Mouse (Mus musculus) bone marrow, adult 2 months (tissue): Measurements from ENCODE around the gene Acbd5. TPM values are rescaled to one million over a fixed set of nuclear protein-coding genes. Genes with fewer than 3 reads are reported as not detected.

Experiments used
- H3K27ac ChIP-seq: fragments of 200-500 bp; 2 replicates; pipeline ENCODE4 v1.5.1; 2012; ENCODE audit warnings: low read depth, mild to moderate bottlenecking, control low read depth, inconsistent platforms, low read length; ENCODE audit not compliant: control insufficient read depth, poor library complexity, insufficient read depth
- H3K4me1 ChIP-seq: fragments of 200-500 bp; 2 replicates; pipeline ENCODE4 v1.6.1; 2011; ENCODE audit warnings: low read length; ENCODE audit not compliant: control insufficient read depth, insufficient read depth
- H3K4me3 ChIP-seq: fragments of 200-500 bp; replicated peaks from 2 replicates; pipeline ENCODE3; 2011; ENCODE audit warnings: mild to moderate bottlenecking, low read depth, low read length, control low read depth; ENCODE audit not compliant: control insufficient read depth
- CTCF ChIP-seq: fragments of 200-500 bp; IDR thresholded peaks from 2 replicates; pipeline ENCODE4 v1.5.1; 2011; ENCODE audit warnings: low read length, control low read depth; ENCODE audit not compliant: control insufficient read depth, insufficient read depth
- POLR2A ChIP-seq: fragments of 200-500 bp; IDR thresholded peaks from 2 replicates; pipeline ENCODE4 v1.6.1; 2011; ENCODE audit warnings: low read depth, mild to moderate bottlenecking, control low read depth, low read length, borderline replicate concordance; ENCODE audit not compliant: control insufficient read depth
- WGBS: fragments of 180-500 bp; shearing (Covaris S2); methylation state at CpG from one replicate; pipeline ENCODE4 v1.1.7; 2018; 5-methylcytosine and 5-hydroxymethylcytosine counted together
- polyA plus RNA-seq: library from polyadenylated mRNA; stranded (reverse); fragments of >200 nt; gene quantifications from 2 replicates; pipeline ENCODE4 v1.2.4, GENCODE M21; 2011; ENCODE audit warnings: low replicate concordance; ENCODE audit not compliant: missing spikeins, insufficient read depth, insufficient read length

Acbd5 gene
- polyA plus RNA-seq, 1 experiment: 19.2 TPM

- no peak overlapping the region for H3K4me3 ChIP-seq
- TF ChIP-seq POLR2A (no peak), CTCF (no peak)
- H3K4me1 ChIP-seq: peaks cover 1% of the 10 kb centered on the region; the same call in 1 of the 2 replicates
- H3K27ac ChIP-seq: no peak overlapping the region
Measured at GRCm38 (mm10) chr2:23048006-23048405, 20.0 kb upstream of the Acbd5 start.

GRCm38 (mm10) chr2:23051890-23052289 lies 16.1 kb upstream of the Acbd5 start:
- 62% methylated on average over 2 of the region's 2 CpGs for WGBS
- Histone ChIP-seq H3K4me1 (peaks cover 1% of the 10 kb centered on the region; the same call in 1 of the 2 replicates), H3K4me3 (no peak overlapping the region), H3K27ac (no peak overlapping the region)
- TF ChIP-seq CTCF: no peak
- TF ChIP-seq POLR2A: no peak

GRCm38 (mm10) chr2:23052523-23052922 lies 15.4 kb upstream of the Acbd5 start:
- no peak overlapping the region for H3K27ac ChIP-seq
- 12% methylated on average over 6 of the region's 6 CpGs for WGBS

GRCm38 (mm10) chr2:23068370-23068737 lies 387 bp downstream of the Acbd5 start:
- peak overlapping the region; percentile 97 for H3K27ac ChIP-seq
- 0% methylated on average over 21 of the region's 21 CpGs for WGBS
- TF ChIP-seq CTCF: no peak
- no peak; the same call in 1 of the 2 replicates for TF ChIP-seq POLR2A
- H3K4me1 ChIP-seq: no peaks in the 10 kb centered on the region; the same call in 1 of the 2 replicates
- peak overlapping the region; percentile 90 for H3K4me3 ChIP-seq

More at GRCm38 (mm10) chr2:23052523-23052922, 15.4 kb upstream of the Acbd5 start:
- no peak for TF ChIP-seq POLR2A
- no peak for TF ChIP-seq CTCF
- Histone ChIP-seq H3K4me3 (no peak overlapping the region), H3K4me1 (peaks cover 1% of the 10 kb centered on the region; the same call in 1 of the 2 replicates)

- WGBS: under 1% methylated on average over 49 of the region's 50 CpGs
- peak overlapping the region; percentile 90 for H3K4me3 ChIP-seq
- TF ChIP-seq CTCF (no peak), POLR2A (peak; percentile 94)
- H3K4me1 ChIP-seq: no peaks in the 10 kb centered on the region; the same call in 1 of the 2 replicates
- H3K27ac ChIP-seq: peak overlapping the region; percentile 97
Measured at GRCm38 (mm10) chr2:23068894-23069744, 1.2 kb downstream of the Acbd5 start.

- TF ChIP-seq CTCF (no peak), POLR2A (no peak)
- Histone ChIP-seq H3K4me1 (no peaks in the 10 kb centered on the region; the same call in 1 of the 2 replicates), H3K27ac (no peak overlapping the region), H3K4me3 (no peak overlapping the region)
- 96% methylated on average over 2 of the region's 2 CpGs for WGBS
Measured at GRCm38 (mm10) chr2:23070491-23070890, 2.5 kb downstream of the Acbd5 start.

- H3K4me3 ChIP-seq: no peak overlapping the region
- 86% methylated on average over 1 of the region's 1 CpGs for WGBS
- no peaks in the 10 kb centered on the region; the same call in 1 of the 2 replicates for H3K4me1 ChIP-seq
- H3K27ac ChIP-seq: no peak overlapping the region
- TF ChIP-seq CTCF: no peak
- no peak for TF ChIP-seq POLR2A
Measured at GRCm38 (mm10) chr2:23071406-23071805, 3.4 kb downstream of the Acbd5 start.

- no peak overlapping the region for H3K4me3 ChIP-seq
- TF ChIP-seq POLR2A: no peak
- TF ChIP-seq CTCF: no peak
- H3K4me1 ChIP-seq: no peaks in the 10 kb centered on the region; the same call in 1 of the 2 replicates
- H3K27ac ChIP-seq: no peak overlapping the region
Measured at GRCm38 (mm10) chr2:23075846-23076245, 7.9 kb downstream of the Acbd5 start.

GRCm38 (mm10) chr2:23076783-23077182 lies 8.8 kb downstream of the Acbd5 start:
- H3K4me3 ChIP-seq: no peak overlapping the region
- TF ChIP-seq POLR2A (no peak), CTCF (no peak)
- no peak overlapping the region for H3K27ac ChIP-seq
- H3K4me1 ChIP-seq: no peaks in the 10 kb centered on the region; the same call in 1 of the 2 replicates
